14 mouse cellular contexts compared by ENCODE assay signal in genomic region chr9:41130563-41130962, GRCm38 (mm10). TPM values are rescaled to one million over a fixed set of nuclear protein-coding genes. Genes with fewer than 3 reads are reported as not detected.
DNase-seq lines count a peak whose midpoint lies in the region; ATAC-seq and TF ChIP-seq lines count a peak whose summit lies in the region.
"Had no signal": no experiment of that assay in that cellular context is flagged by ENCODE, and none has a peak within 500 bp of the region (broad histone marks: within the 10 kb centered on the region; RNA-seq: fewer than 3 reads in every experiment).

No protein-coding gene starts in this region.

- peak overlapping the region; percentile 64 for H3K27ac ChIP-seq in layer of hippocampus, adult 2 months
- H3K27ac ChIP-seq: forebrain, embryonic 10.5 days; liver, embryonic 15.5 days; neural tube, embryonic 12.5 days had no signal

- ATAC-seq in inflammation-experienced regulatory T-cells, adult 6 months = peak; percentile 40

- H3K4me3 ChIP-seq in layer of hippocampus, adult 2 months = no peak overlapping the region
- H3K4me3 ChIP-seq: forebrain, embryonic 10.5 days; liver, embryonic 15.5 days; neural tube, embryonic 12.5 days had no signal

- TF ChIP-seq CTCF in layer of hippocampus, adult 2 months (conservative IDR thresholded peaks at IDR 0.05) = no peak

- DNase-seq in layer of hippocampus, adult 2 months (ENCODE audit: low spot score in 2 of 2) = peak in 1 of 2 experiments; percentile 49
- no peak for DNase-seq in layer of hippocampus, postnatal 10 days (ENCODE audit: low spot score in 2 of 2)
- peak; percentile 28 to 45 for DNase-seq in spleen, postnatal 36 days (ENCODE audit: low spot score in 2 of 2)
- no peak for DNase-seq in spleen, adult 18-20 months
- peak; percentile 40 for DNase-seq in splenic B cell, adult 2 months (ENCODE audit: low read depth, low spot score)
- no peak for DNase-seq in frontal cortex, postnatal 36 days (ENCODE audit: low spot score in 2 of 2)
- no peak for DNase-seq in thymus, postnatal 10 days (ENCODE audit: low spot score in 2 of 2)
- DNase-seq: cerebellum, adult 11-12 months; heart, postnatal 10 days; thymus, postnatal 14 days had no signal

- no peaks in the 10 kb centered on the region for H3K36me3 ChIP-seq in splenic B cell, adult 2 months (ENCODE audit: control insufficient read depth, insufficient read depth, low read length, poor library complexity, severe bottlenecking)
- H3K36me3 ChIP-seq: forebrain, embryonic 10.5 days; liver, embryonic 15.5 days; neural tube, embryonic 12.5 days had no signal

- no peaks in the 10 kb centered on the region for H3K27me3 ChIP-seq in splenic B cell, adult 2 months (ENCODE audit: control insufficient read depth, insufficient read depth, low read length, poor library complexity, severe bottlenecking)
- H3K27me3 ChIP-seq: liver, embryonic 15.5 days; neural tube, embryonic 12.5 days had no signal

RNA-seq across cellular contexts. Expression of gene Ubash3b, which starts 30.9 kb away (rescaled TPM):
- total RNA-seq in layer of hippocampus, adult 2 months (2021) = 10 to 100 TPM; 26.7 to 27.0 TPM
- total RNA-seq in layer of hippocampus, postnatal 10 days (2021) = 10 to 100 TPM; 30.7 to 32.6 TPM
- polyA plus RNA-seq in inflammation-experienced regulatory T-cells, adult 6 months (2017; shearing (Covaris generic)) = 10 to 100 TPM; 18.8 to 20.6 (median 20.2) TPM

Comparison
In these comparisons a context has a peak if more than half of its experiments do, and no peak if none do; other contexts are left out.
1. DNase-seq: peak in spleen, postnatal 36 days (2 of 2) and splenic B cell, adult 2 months (single experiment); none in layer of hippocampus, postnatal 10 days (0 of 2), spleen, adult 18-20 months (0 of 2), frontal cortex, postnatal 36 days (0 of 2) and thymus, postnatal 10 days (0 of 2).